Mouse (Mus musculus) stomach, embryonic 16.5 days (tissue): ENCODE measurements around the gene Nphp3. TPM values are rescaled to one million over a fixed set of nuclear protein-coding genes. Genes with fewer than 3 reads are reported as not detected.

ENCODE experiments used
- ATAC-seq: fragments of 200-750 bp; cut with Nextera tagmentation; 2 replicates; pipeline ENCODE4 v1.8.0; 2017; ENCODE audit warnings: moderate number of reproducible peaks, moderate TSS enrichment; ENCODE audit not compliant: insufficient read depth, low FRiP score
- H3K27ac ChIP-seq: fragments of 300-500 bp; sonication (generic); 2 replicates; pipeline ENCODE4 v1.5.1; 2014; ENCODE audit warnings: low read length
- H3K27me3 ChIP-seq: fragments of 300-500 bp; sonication (generic); 2 replicates; pipeline ENCODE4 v1.6.1; 2014; ENCODE audit warnings: low read length, control low read depth, mixed read lengths; ENCODE audit not compliant: control insufficient read depth, insufficient read depth
- H3K36me3 ChIP-seq: fragments of 300-500 bp; sonication (generic); 2 replicates; pipeline ENCODE4 v1.6.1; 2014; ENCODE audit warnings: low read length; ENCODE audit not compliant: control insufficient read depth, insufficient read depth
- H3K4me1 ChIP-seq: fragments of 300-500 bp; sonication (generic); 2 replicates; pipeline ENCODE4 v1.6.1; 2014; ENCODE audit warnings: low read length, control low read depth, mixed read lengths; ENCODE audit not compliant: control insufficient read depth, insufficient read depth
- H3K4me2 ChIP-seq: fragments of 300-500 bp; sonication (generic); 2 replicates; pipeline ENCODE4 v1.6.1; 2014; ENCODE audit warnings: low read depth, low read length, mixed read lengths
- H3K4me3 ChIP-seq: fragments of 300-500 bp; sonication (generic); replicated peaks from 2 replicates; pipeline ENCODE4 v1.5.1; 2014; ENCODE audit warnings: mild to moderate bottlenecking, low read length
- H3K9ac ChIP-seq: fragments of 300-500 bp; sonication (generic); 2 replicates; pipeline ENCODE4 v1.6.1; 2014; ENCODE audit warnings: low read length
- H3K9me3 ChIP-seq: fragments of 300-500 bp; sonication (generic); replicated peaks from 2 replicates; pipeline ENCODE4 v1.6.1; 2016; ENCODE audit warnings: low read length, control low read depth; ENCODE audit not compliant: control insufficient read depth
- WGBS: fragments of 180-500 bp; shearing (Covaris S2); extraction: QIAGEN DNeasy Blood & Tissue Kit; methylation state at CpG from one replicate; pipeline ENCODE4 v1.1.7; 2014; 5-methylcytosine and 5-hydroxymethylcytosine counted together
- polyA plus RNA-seq: library from polyadenylated mRNA; unstranded; fragments of >200 nt; fragmentation: Nextera tagmentation; extraction: Ambion mirVana; gene quantifications from 2 replicates; pipeline ENCODE4 v1.2.1, GENCODE M21; 2015

The Nphp3 gene
- 3.3 and 3.7 TPM in 2 replicates for polyA plus RNA-seq

DNA sequence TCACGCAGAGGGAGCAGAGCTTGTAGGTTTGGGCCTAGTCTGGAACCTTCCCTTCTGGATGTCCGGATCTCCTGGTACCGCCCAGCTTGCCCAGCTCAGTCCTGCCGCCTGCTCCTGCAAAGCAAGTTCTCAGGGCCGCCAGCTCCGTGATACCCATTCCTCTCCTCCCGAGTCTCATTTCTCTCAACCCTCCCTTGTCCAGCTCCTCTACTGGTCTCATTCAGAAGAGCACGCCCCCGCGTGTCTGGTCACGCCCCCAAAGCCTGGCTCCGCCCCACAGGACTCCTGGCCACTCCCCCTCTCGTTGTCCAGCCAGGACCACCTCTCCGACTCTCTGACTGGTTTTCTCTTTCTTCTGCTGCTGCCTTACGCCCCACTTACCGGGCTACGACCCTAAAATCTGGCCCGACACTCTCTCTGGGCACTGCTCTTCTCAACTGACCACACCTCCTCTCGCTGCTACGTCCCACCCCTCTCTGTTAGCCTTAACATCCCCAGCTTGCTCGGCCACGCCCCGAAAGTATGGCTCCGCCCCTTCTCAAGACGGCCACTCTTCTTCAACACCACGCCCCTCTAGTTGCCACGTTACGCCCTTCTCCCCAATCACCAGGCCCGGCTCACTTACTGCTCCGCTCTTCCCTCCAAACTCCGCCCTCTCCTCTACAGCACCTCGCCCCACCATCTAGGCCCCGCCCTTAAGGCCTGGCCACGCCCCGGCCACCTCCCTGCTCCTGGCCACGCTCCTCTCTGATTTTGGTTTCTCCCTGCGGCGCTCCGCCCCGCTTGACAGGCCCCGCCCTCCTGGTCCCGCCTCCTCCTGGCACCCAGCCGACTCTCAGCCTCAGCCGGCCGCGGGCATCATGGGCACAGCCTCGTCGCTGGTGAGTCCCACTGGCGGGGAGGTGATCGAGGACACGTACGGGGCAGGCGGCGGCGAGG, at the start of gene Nphp3:
Gene Nphp3, plus strand, starts transcription at position 624 of the 939 bp plus-strand sequence.
- H3K9ac ChIP-seq: peak within 1 kb of the TSS; percentile 75
- peak within 1 kb of the TSS; percentile 83 for H3K4me2 ChIP-seq
- no peaks in the 10 kb centered on the region for H3K36me3 ChIP-seq
- H3K27ac ChIP-seq: peak within 1 kb of the TSS; percentile 93
- peaks cover 8% of the 10 kb centered on the region for H3K4me1 ChIP-seq
- no peaks in the 10 kb centered on the region for H3K9me3 ChIP-seq
- peak within 1 kb of the TSS; percentile 69 for H3K4me3 ChIP-seq
- no peaks in the 10 kb centered on the region for H3K27me3 ChIP-seq
- WGBS: under 1% methylated on average over 55 of the region's 55 CpGs
- ATAC-seq: peak; percentile 98

DNA sequence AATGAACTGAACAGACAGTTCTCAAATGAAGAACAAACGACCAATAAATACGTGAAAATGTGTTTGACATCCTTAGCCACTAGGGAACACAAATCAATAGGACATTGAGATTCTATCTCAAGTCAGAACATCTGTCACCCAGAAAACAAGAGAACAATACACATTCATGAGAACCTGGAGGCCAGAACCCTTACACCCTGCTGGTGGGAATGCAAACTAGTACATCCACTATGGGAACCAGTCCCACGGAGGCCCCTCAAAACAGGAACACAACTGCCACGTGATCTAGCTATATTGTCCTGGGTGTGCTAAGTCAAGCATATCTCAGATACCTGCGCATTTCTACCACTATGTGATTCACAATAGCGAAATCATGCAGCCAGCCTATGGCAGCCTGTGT, 43.6 kb upstream of the Nphp3 start:
- Histone ChIP-seq H3K27me3 (no peaks in the 10 kb centered on the region), H3K4me2 (no peak overlapping the region), H3K9ac (no peak overlapping the region), H3K36me3 (no peaks in the 10 kb centered on the region), H3K27ac (no peak overlapping the region), H3K4me3 (no peak overlapping the region), H3K4me1 (no peaks in the 10 kb centered on the region), H3K9me3 (no peaks in the 10 kb centered on the region)
- WGBS: 69% methylated on average over 6 of the region's 6 CpGs
- ATAC-seq: no peak

DNA sequence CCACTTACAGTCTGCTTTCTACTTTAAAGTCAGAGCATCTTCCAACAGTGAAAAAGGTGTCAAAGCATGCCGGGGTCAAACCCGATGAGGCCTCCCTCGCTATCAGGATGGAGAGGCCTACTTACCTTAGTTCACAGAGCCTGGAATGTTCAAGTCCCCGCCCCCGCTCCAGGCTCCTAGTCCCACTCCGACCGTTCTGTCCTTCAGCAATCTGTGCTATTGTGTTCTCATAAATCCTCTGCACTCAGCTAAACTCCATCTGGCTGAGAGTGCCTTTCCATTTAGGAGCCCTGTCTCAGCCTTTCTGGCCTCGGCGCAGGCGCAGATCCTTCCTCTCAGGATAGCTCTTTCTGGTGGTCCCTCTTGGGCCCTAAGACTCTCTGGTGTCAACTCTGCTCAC, 42.4 kb upstream of the Nphp3 start:
- Histone ChIP-seq H3K4me3 (no peak overlapping the region), H3K27me3 (no peaks in the 10 kb centered on the region), H3K9ac (no peak overlapping the region), H3K27ac (no peak overlapping the region), H3K4me2 (no peak overlapping the region), H3K4me1 (no peaks in the 10 kb centered on the region), H3K9me3 (no peaks in the 10 kb centered on the region), H3K36me3 (no peaks in the 10 kb centered on the region)
- no peak for ATAC-seq
- WGBS: 77% methylated on average over 10 of the region's 10 CpGs

DNA sequence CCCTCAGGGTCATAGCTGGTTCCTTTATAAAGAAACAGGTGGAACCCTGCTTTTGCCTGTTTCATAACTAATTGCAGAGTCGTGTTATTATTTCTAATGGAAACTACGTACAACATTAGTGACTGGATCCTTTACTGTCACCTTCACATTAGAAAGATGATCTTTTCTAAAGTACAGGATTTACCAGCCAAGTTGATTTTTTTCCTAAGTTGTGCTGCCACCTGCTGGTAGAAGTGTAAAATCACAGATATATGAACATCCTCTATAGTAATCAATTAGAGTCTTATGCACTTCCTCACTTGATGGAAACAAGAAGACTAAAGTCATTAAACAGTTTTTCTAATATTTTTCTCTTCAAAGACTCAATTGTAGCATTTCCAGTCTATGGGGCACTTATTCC, 5.8 kb upstream of the Nphp3 start:
- Histone ChIP-seq H3K27me3 (no peaks in the 10 kb centered on the region), H3K27ac (no peak overlapping the region), H3K4me1 (peaks cover under 1% of the 10 kb centered on the region; the same call in 1 of the 2 replicates), H3K4me3 (no peak overlapping the region), H3K9me3 (no peaks in the 10 kb centered on the region), H3K36me3 (no peaks in the 10 kb centered on the region), H3K4me2 (no peak overlapping the region), H3K9ac (no peak overlapping the region)
- ATAC-seq: no peak
- WGBS: 0% methylated on average over 2 of the region's 2 CpGs

DNA sequence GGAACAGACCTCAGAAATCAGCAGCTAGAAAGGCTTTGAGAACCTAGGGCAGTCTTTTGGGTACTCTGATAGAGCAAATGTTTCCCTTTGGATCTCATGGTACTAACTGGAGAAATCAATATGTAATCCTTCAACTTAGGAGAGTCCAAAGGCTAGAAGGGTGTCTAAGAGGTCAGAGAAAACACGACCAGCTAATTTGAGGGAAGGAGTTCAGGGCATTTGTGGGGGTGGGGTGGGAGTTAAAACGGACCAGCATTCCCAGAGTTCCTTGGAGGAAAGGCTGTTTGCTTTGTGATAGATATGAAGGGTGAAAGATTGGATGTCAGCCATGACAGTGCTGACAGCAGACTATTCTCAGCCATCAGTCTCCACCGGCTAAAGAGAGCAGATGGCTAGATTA, 1.7 kb upstream of the Nphp3 start:
- no peaks in the 10 kb centered on the region for H3K36me3 ChIP-seq
- H3K27me3 ChIP-seq: no peaks in the 10 kb centered on the region
- ATAC-seq: no peak
- H3K4me1 ChIP-seq: peaks cover 8% of the 10 kb centered on the region
- no peak overlapping the region for H3K27ac ChIP-seq
- no peak overlapping the region for H3K4me2 ChIP-seq
- H3K4me3 ChIP-seq: no peak overlapping the region
- 29% methylated on average over 3 of the region's 3 CpGs for WGBS
- H3K9me3 ChIP-seq: no peaks in the 10 kb centered on the region
- no peak overlapping the region for H3K9ac ChIP-seq

DNA sequence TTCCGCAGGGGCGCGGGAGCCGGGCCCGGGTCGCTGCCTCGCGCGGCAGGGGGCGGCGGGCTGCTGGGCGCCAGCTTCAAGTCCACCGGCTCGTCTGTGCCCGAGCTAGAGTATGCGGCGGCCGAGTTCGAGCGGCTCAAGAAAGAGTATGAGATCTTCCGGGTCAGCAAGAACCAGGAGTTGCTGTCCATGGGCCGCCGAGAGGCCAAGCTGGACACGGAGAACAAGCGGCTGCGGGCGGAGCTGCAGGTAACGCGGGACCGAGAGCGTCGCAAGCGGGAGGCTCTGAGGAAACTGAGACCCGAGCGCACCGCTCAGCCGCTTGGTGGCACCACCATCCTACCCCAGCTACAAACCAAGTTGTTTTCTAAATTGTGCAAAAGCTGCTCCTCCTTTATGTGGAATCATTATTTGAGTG, 578 bp downstream of the Nphp3 start:
- peak overlapping the region; percentile 69 for H3K4me3 ChIP-seq
- no peaks in the 10 kb centered on the region for H3K27me3 ChIP-seq
- H3K9me3 ChIP-seq: no peaks in the 10 kb centered on the region
- no peaks in the 10 kb centered on the region for H3K36me3 ChIP-seq
- peak overlapping the region; percentile 75 for H3K27ac ChIP-seq
- peak overlapping the region; percentile 75 for H3K9ac ChIP-seq
- H3K4me1 ChIP-seq: peaks cover 8% of the 10 kb centered on the region
- WGBS: under 1% methylated on average over 36 of the region's 37 CpGs
- ATAC-seq: peak; percentile 45
- peak overlapping the region; percentile 60 for H3K4me2 ChIP-seq

DNA sequence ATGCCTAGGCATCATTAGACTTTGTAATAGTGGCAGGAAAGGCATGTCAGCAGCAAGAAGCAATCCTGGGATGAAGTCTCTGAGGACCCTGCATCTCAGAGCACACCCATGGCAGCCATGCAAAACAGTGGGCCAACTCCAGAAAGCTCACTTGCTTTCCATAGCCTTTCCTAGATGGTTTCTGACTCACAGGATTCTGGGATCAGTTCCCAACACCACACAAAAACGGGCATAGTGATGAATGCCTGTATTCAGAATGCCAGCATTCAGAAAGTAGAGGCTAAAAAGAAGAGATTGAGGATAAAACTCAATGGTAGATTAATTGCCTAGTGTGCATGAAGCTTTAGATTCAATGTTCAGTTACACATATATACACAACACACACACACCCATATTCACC, 12.2 kb downstream of the Nphp3 start:
- no peak for ATAC-seq
- H3K27me3 ChIP-seq: no peaks in the 10 kb centered on the region
- H3K27ac ChIP-seq: no peak overlapping the region
- H3K36me3 ChIP-seq: no peaks in the 10 kb centered on the region
- no peaks in the 10 kb centered on the region for H3K4me1 ChIP-seq
- H3K4me3 ChIP-seq: no peak overlapping the region
- H3K4me2 ChIP-seq: no peak overlapping the region
- WGBS: 85% methylated on average over 1 of the region's 1 CpGs
- H3K9ac ChIP-seq: no peak overlapping the region
- H3K9me3 ChIP-seq: no peaks in the 10 kb centered on the region

DNA sequence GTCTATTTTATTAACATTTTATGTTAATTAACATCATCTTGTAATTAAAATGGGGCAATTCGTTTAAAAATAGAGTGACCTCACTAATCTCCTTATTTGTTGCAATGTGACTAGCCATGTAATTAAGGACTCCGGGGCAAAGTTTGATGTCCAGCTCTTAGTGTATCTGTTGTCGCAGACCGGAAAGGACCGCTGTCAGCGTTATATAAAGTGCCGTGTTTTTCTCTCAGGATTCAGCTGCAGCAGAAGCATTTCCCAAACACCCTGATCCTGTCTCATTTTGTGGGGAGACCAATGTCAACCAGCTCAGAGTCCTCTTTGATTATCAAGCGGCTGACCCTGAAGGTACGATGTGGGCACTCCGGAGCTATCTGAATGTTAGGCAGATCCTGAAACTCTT, 18.7 kb downstream of the Nphp3 start:
- no peak for ATAC-seq
- Histone ChIP-seq H3K9me3 (no peaks in the 10 kb centered on the region), H3K4me3 (no peak overlapping the region), H3K9ac (no peak overlapping the region), H3K36me3 (no peaks in the 10 kb centered on the region), H3K4me2 (no peak overlapping the region), H3K27ac (no peak overlapping the region), H3K27me3 (no peaks in the 10 kb centered on the region), H3K4me1 (no peaks in the 10 kb centered on the region)
- 92% methylated on average over 10 of the region's 10 CpGs for WGBS

DNA sequence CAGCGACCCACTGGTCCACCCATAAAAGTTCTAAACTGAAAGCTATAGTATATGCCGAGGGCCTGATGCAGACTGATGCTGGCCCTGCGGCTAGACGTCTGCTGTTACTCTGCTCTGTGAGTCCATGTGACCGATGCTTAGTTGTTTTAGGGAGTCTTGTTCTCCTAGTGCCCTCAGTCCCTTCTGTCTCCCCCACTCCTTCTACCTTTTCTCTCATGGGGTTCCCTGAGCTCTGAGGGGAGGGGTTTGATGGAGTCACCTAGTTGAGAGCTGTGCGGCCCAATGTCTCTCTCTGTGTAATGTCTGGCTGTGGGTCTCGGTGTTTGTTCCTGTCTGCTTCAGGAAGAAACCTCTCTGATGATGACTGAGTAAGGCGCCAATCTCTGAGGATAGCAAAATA, 24.8 kb downstream of the Nphp3 start:
- H3K9me3 ChIP-seq: no peaks in the 10 kb centered on the region
- 93% methylated on average over 8 of the region's 8 CpGs for WGBS
- no peak overlapping the region for H3K4me2 ChIP-seq
- peaks cover 12% of the 10 kb centered on the region for H3K36me3 ChIP-seq
- no peak for ATAC-seq
- H3K27ac ChIP-seq: no peak overlapping the region
- H3K9ac ChIP-seq: no peak overlapping the region
- H3K4me3 ChIP-seq: no peak overlapping the region
- H3K27me3 ChIP-seq: no peaks in the 10 kb centered on the region
- H3K4me1 ChIP-seq: no peaks in the 10 kb centered on the region
